Mouse (Mus musculus) MEL (cell line): Measurements from ENCODE around the gene 1110017D15Rik. TPM values are rescaled to one million over a fixed set of nuclear protein-coding genes. Genes with fewer than 3 reads are reported as not detected.

ENCODE experiments used
- DNase-seq: peaks from one replicate; pipeline ENCODE4 v3.0.0; 2011; ENCODE audit warnings: low read depth, low spot score
- H3K27ac ChIP-seq: 2 replicates; pipeline ENCODE4 v1.5.1; 2012; ENCODE audit warnings: low read depth, mild to moderate bottlenecking, control low read depth, low read length, moderate library complexity; ENCODE audit not compliant: control insufficient read depth
- H3K27me3 ChIP-seq, 2 experiments: fragments of 150-350 bp in 1 of 2; sonication (generic) in 1 of 2; 2 replicates each; pipeline ENCODE4 v1.6.1; 2012; ENCODE audit warnings: low read length in 2 of 2, mild to moderate bottlenecking in 2 of 2, improper control_type of control experiment in 1 of 2, moderate library complexity in 1 of 2; ENCODE audit not compliant: insufficient read depth in 2 of 2, control insufficient read depth in 1 of 2
- H3K36me3 ChIP-seq, 2 experiments: 2 replicates each; pipeline ENCODE4 v1.6.1; 2012 to 2014; ENCODE audit warnings: low read length in 2 of 2, improper control_type of control experiment in 1 of 2, inconsistent platforms in 1 of 2, mild to moderate bottlenecking in 1 of 2; ENCODE audit not compliant: insufficient read depth in 2 of 2, control insufficient read depth in 1 of 2
- H3K4me1 ChIP-seq, 2 experiments: fragments of 150-350 bp in 1 of 2; sonication (generic) in 1 of 2; 2 replicates each; pipeline ENCODE4 v1.6.1; 2012; ENCODE audit warnings: low read length in 2 of 2, improper control_type of control experiment in 1 of 2, mild to moderate bottlenecking in 1 of 2; ENCODE audit not compliant: insufficient read depth in 2 of 2, control insufficient read depth in 1 of 2
- H3K4me3 ChIP-seq, 2 experiments: fragments of 150-350 bp in 1 of 2; sonication (generic) in 1 of 2; 2 replicates each; pipeline ENCODE4 v1.5.1; 2012; ENCODE audit warnings: low read depth in 2 of 2, low read length in 2 of 2, mild to moderate bottlenecking in 2 of 2, moderate library complexity in 2 of 2, control low read depth in 1 of 2, improper control_type of control experiment in 1 of 2; ENCODE audit not compliant: control insufficient read depth in 1 of 2, insufficient read depth in 1 of 2
- H3K79me2 ChIP-seq: 2 replicates; pipeline ENCODE4 v1.6.1; 2012; ENCODE audit warnings: mild to moderate bottlenecking, low read length, moderate library complexity; ENCODE audit not compliant: control insufficient read depth, poor library complexity, insufficient read depth
- H3K9ac ChIP-seq: 2 replicates; pipeline ENCODE4 v1.6.1; 2012; ENCODE audit warnings: low read depth, mild to moderate bottlenecking, control low read depth, low read length, moderate library complexity; ENCODE audit not compliant: control insufficient read depth, poor library complexity, severe bottlenecking
- H3K9me3 ChIP-seq: fragments of 150-350 bp; sonication (generic); replicated peaks from 2 replicates; pipeline ENCODE4 v1.6.1; 2012; ENCODE audit warnings: mild to moderate bottlenecking, low read length, improper control_type of control experiment, moderate library complexity; ENCODE audit not compliant: insufficient read depth
- CHD1 ChIP-seq: IDR thresholded peaks from 2 replicates; pipeline ENCODE4 v1.6.1; 2012; ENCODE audit warnings: low read depth, mild to moderate bottlenecking, inconsistent platforms, low read length, improper control_type of control experiment
- CHD2 ChIP-seq: IDR thresholded peaks from 2 replicates; pipeline ENCODE4 v1.6.1; 2011; ENCODE audit warnings: low read length, improper control_type of control experiment
- CTCF ChIP-seq, 3 experiments: IDR thresholded peaks in 2 of 3; conservative IDR thresholded peaks in 1 of 3; 2 replicates each; pipeline ENCODE4 v1.5.1; 2011 to 2012; ENCODE audit warnings: low read length in 3 of 3, low read depth in 2 of 3, mild to moderate bottlenecking in 2 of 3, improper control_type of control experiment in 1 of 3, inconsistent platforms in 1 of 3, mixed read lengths in 1 of 3, moderate library complexity in 1 of 3; ENCODE audit not compliant: control insufficient read depth in 1 of 3, insufficient read depth in 1 of 3, poor library complexity in 1 of 3, severe bottlenecking in 1 of 3
- ETS1 ChIP-seq: IDR thresholded peaks from 2 replicates; pipeline ENCODE4 v1.6.1; 2012; ENCODE audit warnings: low read depth, mild to moderate bottlenecking, inconsistent platforms, low read length, improper control_type of control experiment, moderate library complexity
- HCFC1 ChIP-seq: IDR thresholded peaks from 2 replicates; pipeline ENCODE4 v1.6.1; 2012; ENCODE audit warnings: low read depth, mild to moderate bottlenecking, inconsistent platforms, low read length, improper control_type of control experiment, moderate library complexity
- JUND ChIP-seq: IDR thresholded peaks from 2 replicates; pipeline ENCODE4 v1.6.1; 2011; ENCODE audit warnings: low read depth, mild to moderate bottlenecking, improper control_type of control experiment, low read length
- KAT2A ChIP-seq: conservative IDR thresholded peaks from 2 replicates; pipeline ENCODE4 v1.6.1; 2012; ENCODE audit warnings: low read depth, low read length, improper control_type of control experiment, inconsistent platforms
- MAX ChIP-seq: IDR thresholded peaks from 2 replicates; pipeline ENCODE4 v1.6.1; 2011; ENCODE audit warnings: low read length, improper control_type of control experiment
- MYB ChIP-seq: IDR thresholded peaks from 2 replicates; pipeline ENCODE4 v1.6.1; 2011; ENCODE audit warnings: mild to moderate bottlenecking, low read depth, low read length, improper control_type of control experiment
- NRF1 ChIP-seq: IDR thresholded peaks from 2 replicates; pipeline ENCODE4 v1.6.1; 2014; ENCODE audit warnings: low read depth, mild to moderate bottlenecking, inconsistent platforms, low read length, improper control_type of control experiment, moderate library complexity; ENCODE audit not compliant: poor library complexity, insufficient read depth, severe bottlenecking
- POLR2AphosphoS5 ChIP-seq: IDR thresholded peaks from 2 replicates; pipeline ENCODE4 v1.6.1; 2012; ENCODE audit warnings: low read depth, borderline replicate concordance, mild to moderate bottlenecking, inconsistent platforms, low read length, moderate library complexity, mixed read lengths
- RAD21 ChIP-seq: IDR thresholded peaks from 2 replicates; pipeline ENCODE4 v1.6.1; 2011; ENCODE audit warnings: mild to moderate bottlenecking, low read depth, low read length, improper control_type of control experiment
- RCOR1 ChIP-seq: IDR thresholded peaks from 2 replicates; pipeline ENCODE4 v1.6.1; 2012; ENCODE audit warnings: low read depth, mild to moderate bottlenecking, inconsistent platforms, low read length, improper control_type of control experiment
- SIN3A ChIP-seq: IDR thresholded peaks from 2 replicates; pipeline ENCODE4 v1.6.1; 2012; ENCODE audit warnings: low read length, improper control_type of control experiment, inconsistent platforms
- SMC3 ChIP-seq: IDR thresholded peaks from 2 replicates; pipeline ENCODE4 v1.6.1; 2011; ENCODE audit warnings: low read depth, low read length, improper control_type of control experiment
- TAL1 ChIP-seq: IDR thresholded peaks from 2 replicates; pipeline ENCODE4 v1.6.1; 2012; ENCODE audit warnings: mild to moderate bottlenecking, inconsistent platforms, low read length, moderate library complexity, mixed read lengths
- TBP ChIP-seq: IDR thresholded peaks from 2 replicates; pipeline ENCODE4 v1.8.0; 2011; ENCODE audit warnings: low read depth, low read length, improper control_type of control experiment
- UBTF ChIP-seq: IDR thresholded peaks from 2 replicates; pipeline ENCODE4 v1.6.1; 2012; ENCODE audit warnings: low read depth, mild to moderate bottlenecking, inconsistent platforms, low read length, improper control_type of control experiment, moderate library complexity, borderline replicate concordance; ENCODE audit not compliant: insufficient read depth
- USF1 ChIP-seq: IDR thresholded peaks from 2 replicates; pipeline ENCODE4 v1.6.1; 2014; ENCODE audit warnings: low read depth, mild to moderate bottlenecking, inconsistent platforms, low read length, improper control_type of control experiment, moderate library complexity
- USF2 ChIP-seq, 2 experiments: IDR thresholded peaks; 2 replicates each; pipeline ENCODE4 v1.6.1; 2011 to 2012; ENCODE audit warnings: improper control_type of control experiment in 2 of 2, low read length in 2 of 2, borderline replicate concordance in 1 of 2, inconsistent platforms in 1 of 2, low read depth in 1 of 2, mild to moderate bottlenecking in 1 of 2; ENCODE audit not compliant: insufficient read depth in 1 of 2
- ZC3H11A ChIP-seq: IDR thresholded peaks from 2 replicates; pipeline ENCODE4 v1.6.1; 2012; ENCODE audit warnings: low read depth, mild to moderate bottlenecking, inconsistent platforms, low read length, improper control_type of control experiment
- ZKSCAN1 ChIP-seq: IDR thresholded peaks from 2 replicates; pipeline ENCODE4 v1.6.1; 2012; ENCODE audit warnings: low read depth, mild to moderate bottlenecking, inconsistent platforms, low read length, improper control_type of control experiment, moderate library complexity
- polyA plus RNA-seq, 2 experiments: library from polyadenylated mRNA; stranded (reverse) in 1 of 2; unstranded in 1 of 2; fragments of >175 nt in 1 of 2; fragments of >200 nt in 1 of 2; gene quantifications; 2 replicates each; pipeline versions ENCODE4 v1.2.1 to v1.2.4; 2012; ENCODE audit warnings: low replicate concordance in 2 of 2, low read depth in 1 of 2; ENCODE audit not compliant: insufficient read length in 2 of 2, insufficient read depth in 1 of 2, missing spikeins in 1 of 2
- total RNA-seq: library from RNA; depleted of rRNA; stranded (reverse); fragments of 300-350 nt; gene quantifications from 2 replicates; pipeline ENCODE4 v1.2.3, GENCODE M21; 2012

Gene 1110017D15Rik
- total and polyA plus RNA-seq, 3 experiments, result 0.21 TPM; not detected in 2

- Histone ChIP-seq H3K4me3 (no peak overlapping the region), H3K9ac (no peak overlapping the region), H3K79me2 (no peaks in the 10 kb centered on the region), H3K36me3 (no peaks in the 10 kb centered on the region), H3K9me3 (no peaks in the 10 kb centered on the region), H3K4me1 (no peaks in the 10 kb centered on the region), H3K27ac (no peak overlapping the region), H3K27me3 (no peaks in the 10 kb centered on the region)
- DNase-seq, result no peak
- TF ChIP-seq MAX, result no peak
- TF ChIP-seq TAL1, result no peak
- TF ChIP-seq UBTF, result no peak
- TF ChIP-seq ZKSCAN1, result no peak
- no peak for TF ChIP-seq HCFC1
- no peak for TF ChIP-seq USF2 (IDR thresholded peaks at IDR 0.05; ENCODE audit: borderline replicate concordance in 1 of 2, insufficient read depth in 1 of 2, low read depth in 1 of 2, low read length in 2 of 2)
- TF ChIP-seq ETS1, result no peak
- no peak for TF ChIP-seq CHD1
- no peak for TF ChIP-seq POLR2AphosphoS5
- no peak for TF ChIP-seq CHD2
- no peak for TF ChIP-seq JUND
- TF ChIP-seq NRF1, result no peak
- no peak for TF ChIP-seq TBP
- no peak for TF ChIP-seq SIN3A
- TF ChIP-seq USF1, result no peak
- no peak for TF ChIP-seq RCOR1
Measured at GRCm38 (mm10) chr4:41553116-41553515, 36.0 kb upstream of the 1110017D15Rik start.

- DNase-seq, result peak; percentile 67
- Histone ChIP-seq H3K4me3 (no peak overlapping the region), H3K4me1 (no peaks in the 10 kb centered on the region), H3K36me3 (no peaks in the 10 kb centered on the region), H3K27me3 (no peaks in the 10 kb centered on the region), H3K27ac (no peak overlapping the region), H3K79me2 (no peaks in the 10 kb centered on the region), H3K9ac (no peak overlapping the region), H3K9me3 (no peaks in the 10 kb centered on the region)
- TF ChIP-seq KAT2A (no peak), CTCF (IDR thresholded peaks at IDR 0.05 in 2 of 3, conservative IDR thresholded peaks at IDR 0.05 in 1 of 3; ENCODE audit: control insufficient read depth in 1 of 3, insufficient read depth in 1 of 3, low read depth in 2 of 3, low read length in 3 of 3, poor library complexity in 1 of 3, severe bottlenecking in 1 of 3) (peak; percentile 72 to 81 (median 75)), ZC3H11A (peak; percentile 48; the same call in 1 of the 2 replicates), SMC3 (peak; percentile 68), RAD21 (peak; percentile 80), MYB (no peak)
Measured at GRCm38 (mm10) chr4:41552529-41552928, 35.4 kb upstream of the 1110017D15Rik start.
